Mouse (Mus musculus): ENCODE measurements at regions not wholly inside any gene's neighbourhood (a gene's known extent, or its start where the extent isn't known, plus 50 kb on each side); places are given as distances from the start of the nearest gene placed in this dataset. TPM values are rescaled to one million over a fixed set of nuclear protein-coding genes. Genes with fewer than 3 reads are reported as not detected.
A peak's percentile ranks its signal among the peaks of the same experiment; 100 is the strongest.

GRCm38 (mm10) chr3:134162288-134162687 lies 74.0 kb upstream of the Cxxc4 start:
- H3K36me3 ChIP-seq, result no peaks in the 10 kb centered on the region
- no peak for ATAC-seq (ENCODE audit: low FRiP score, low read depth)
- H3K9me3 ChIP-seq, result no peaks in the 10 kb centered on the region
- no peak overlapping the region for H3K9ac ChIP-seq
- H3K27me3 ChIP-seq, result no peaks in the 10 kb centered on the region
- WGBS, result 78% methylated on average over 5 of the region's 5 CpGs
- H3K4me1 ChIP-seq (replicated peaks), result no peaks in the 10 kb centered on the region
- no peak overlapping the region for H3K27ac ChIP-seq (replicated peaks)
- H3K4me2 ChIP-seq, result no peak overlapping the region
- H3K4me3 ChIP-seq, result no peak overlapping the region

- Histone ChIP-seq H3K4me1 (replicated peaks) (no peaks in the 10 kb centered on the region), H3K27me3 (no peaks in the 10 kb centered on the region), H3K27ac (replicated peaks) (no peak overlapping the region), H3K4me2 (no peak overlapping the region), H3K4me3 (no peak overlapping the region), H3K9me3 (no peaks in the 10 kb centered on the region), H3K36me3 (no peaks in the 10 kb centered on the region), H3K9ac (no peak overlapping the region)
- 53% methylated on average over 1 of the region's 1 CpGs for WGBS
- no peak for ATAC-seq (ENCODE audit: low FRiP score, low read depth)
These were observed 66.4 kb upstream of the Cxxc4 start for GRCm38 (mm10) chr3:134169922-134170321.

GRCm38 (mm10) chr3:134172357-134172756 lies 63.9 kb upstream of the Cxxc4 start:
- no peak for ATAC-seq (ENCODE audit: low FRiP score, low read depth)
- no peaks in the 10 kb centered on the region for H3K9me3 ChIP-seq
- H3K9ac ChIP-seq, result no peak overlapping the region
- no peaks in the 10 kb centered on the region for H3K27me3 ChIP-seq
- H3K4me1 ChIP-seq (replicated peaks), result no peaks in the 10 kb centered on the region
- no peaks in the 10 kb centered on the region for H3K36me3 ChIP-seq
- WGBS, result 18% methylated on average over 3 of the region's 3 CpGs
- H3K27ac ChIP-seq (replicated peaks), result no peak overlapping the region
- no peak overlapping the region for H3K4me3 ChIP-seq
- no peak overlapping the region for H3K4me2 ChIP-seq

GRCm38 (mm10) chr3:134178491-134179054 lies 57.7 kb upstream of the Cxxc4 start:
- H3K27me3 ChIP-seq, result no peaks in the 10 kb centered on the region
- no peak overlapping the region for H3K4me2 ChIP-seq
- H3K36me3 ChIP-seq, result no peaks in the 10 kb centered on the region
- no peaks in the 10 kb centered on the region for H3K9me3 ChIP-seq
- no peak overlapping the region for H3K9ac ChIP-seq
- H3K4me1 ChIP-seq (replicated peaks), result 0 out of 2 replicates have a peak, but pooled peaks cover 2% of the 10 kb centered on the region
- no peak overlapping the region for H3K27ac ChIP-seq (replicated peaks)
- WGBS, result 60% methylated on average over 7 of the region's 7 CpGs
- peak; percentile 68; the same call in 1 of the 2 replicates for ATAC-seq (ENCODE audit: low FRiP score, low read depth)
- H3K4me3 ChIP-seq, result no peak overlapping the region

GRCm38 (mm10) chr3:134184042-134184441 lies 52.2 kb upstream of the Cxxc4 start:
- no peak overlapping the region for H3K4me3 ChIP-seq
- no peak overlapping the region for H3K4me2 ChIP-seq
- WGBS, result 92% methylated on average over 4 of the region's 4 CpGs
- no peak for ATAC-seq (ENCODE audit: low FRiP score, low read depth)
- no peaks in the 10 kb centered on the region for H3K4me1 ChIP-seq (replicated peaks)
- no peak overlapping the region for H3K9ac ChIP-seq
- no peaks in the 10 kb centered on the region for H3K9me3 ChIP-seq
- H3K27me3 ChIP-seq, result no peaks in the 10 kb centered on the region
- no peak overlapping the region for H3K27ac ChIP-seq (replicated peaks)
- no peaks in the 10 kb centered on the region for H3K36me3 ChIP-seq

Small RNA genes lying in the stretch of these regions (microRNA-seq; reads per million reads assigned to microRNA genes)
- not detected for gene Gm44361
